Mouse (Mus musculus): ENCODE measurements around the gene Scnm1.

Scnm1 gene

DNA sequence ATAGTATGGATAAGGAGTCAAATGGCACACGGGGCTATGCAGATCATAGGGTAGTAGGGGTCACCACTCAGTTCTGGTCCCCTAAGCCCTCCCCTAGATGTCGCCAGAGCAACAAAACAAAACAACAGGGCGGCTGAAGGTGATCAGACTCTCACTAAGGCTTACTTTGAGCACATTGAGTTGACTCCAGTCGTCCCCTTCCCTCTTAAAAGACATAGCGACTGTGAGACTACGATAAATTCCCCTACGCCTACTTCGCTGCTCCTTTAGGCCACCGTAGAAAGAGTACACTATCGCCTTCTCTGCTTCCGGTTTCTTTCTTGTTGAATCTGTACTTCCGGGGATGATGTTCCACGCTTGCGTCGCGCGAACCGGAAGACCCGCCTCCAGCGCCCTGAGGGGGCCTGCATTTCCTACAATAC is at the start of gene Scnm1, which contains the start of gene Lysmd1:
Gene Scnm1, minus strand, starts transcription at position 332 of the 422 bp plus-strand sequence.
Gene Lysmd1, plus strand, starts transcription at position 409 of the 422 bp plus-strand sequence.
- DNase-seq (ENCODE audit: low spot score in 2 of 2), result peak; percentile 92 to 93

DNA sequence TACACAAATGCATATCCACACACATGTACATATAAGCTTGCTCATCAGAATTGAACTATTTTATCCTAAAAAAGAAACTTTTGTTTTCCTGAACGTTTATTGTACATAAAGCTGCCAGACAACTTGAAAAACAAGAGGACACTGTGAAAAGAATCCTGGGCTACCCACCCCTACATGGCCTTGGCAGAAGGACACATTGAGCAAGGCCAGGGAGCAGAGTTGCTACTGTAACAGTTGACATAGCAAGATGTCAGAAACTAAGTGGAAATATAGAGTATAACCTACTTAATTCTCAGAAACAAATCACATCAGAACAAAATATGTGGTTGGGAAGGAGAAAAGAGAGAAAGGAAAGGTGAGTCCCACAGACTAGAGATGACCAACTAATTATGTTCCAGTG is 48.0 kb upstream of the Scnm1 start:
- no peak for DNase-seq (ENCODE audit: low spot score in 2 of 2)

DNA sequence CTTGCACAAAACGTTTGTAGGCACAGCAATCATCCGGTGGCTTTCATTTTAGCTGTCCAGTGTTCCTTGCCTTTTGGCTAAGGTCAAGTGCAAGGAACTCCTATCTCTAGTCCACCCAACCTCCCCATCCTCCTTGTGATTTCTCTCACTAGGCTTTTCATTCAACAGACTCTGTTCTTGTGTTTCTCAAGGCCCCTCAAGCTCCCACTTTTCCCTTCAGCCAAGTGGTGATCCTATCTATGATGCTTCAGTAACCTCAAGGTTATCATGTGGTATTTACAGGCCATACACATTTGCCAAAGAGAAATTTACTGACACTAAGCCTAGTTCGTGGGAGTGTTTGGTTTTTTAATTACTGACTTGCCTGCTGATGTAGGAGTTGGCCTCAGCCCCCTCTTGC is 46.1 kb upstream of the Scnm1 start:
- no peak for DNase-seq (ENCODE audit: low spot score in 2 of 2)

DNA sequence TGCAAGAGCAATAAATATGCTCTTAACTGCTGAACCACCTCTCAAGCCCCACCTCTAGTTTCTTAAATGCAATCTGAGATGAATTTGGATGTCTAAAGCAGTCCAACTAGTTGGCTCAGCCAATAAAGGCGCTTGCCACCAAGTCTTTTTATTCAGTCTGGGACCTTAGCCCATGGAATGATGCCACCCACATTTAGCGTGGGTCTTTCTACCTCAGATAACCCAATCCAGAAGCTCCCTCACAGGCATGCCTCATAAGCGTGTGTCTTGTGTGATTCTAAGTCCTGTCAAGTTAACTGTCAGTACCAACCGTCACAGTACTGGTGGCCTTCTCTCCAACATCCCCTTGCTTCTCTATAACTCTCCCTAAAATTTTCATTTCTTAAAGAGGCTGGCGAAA is 45.1 kb upstream of the Scnm1 start:
- no peak for DNase-seq (ENCODE audit: low spot score in 2 of 2)

DNA sequence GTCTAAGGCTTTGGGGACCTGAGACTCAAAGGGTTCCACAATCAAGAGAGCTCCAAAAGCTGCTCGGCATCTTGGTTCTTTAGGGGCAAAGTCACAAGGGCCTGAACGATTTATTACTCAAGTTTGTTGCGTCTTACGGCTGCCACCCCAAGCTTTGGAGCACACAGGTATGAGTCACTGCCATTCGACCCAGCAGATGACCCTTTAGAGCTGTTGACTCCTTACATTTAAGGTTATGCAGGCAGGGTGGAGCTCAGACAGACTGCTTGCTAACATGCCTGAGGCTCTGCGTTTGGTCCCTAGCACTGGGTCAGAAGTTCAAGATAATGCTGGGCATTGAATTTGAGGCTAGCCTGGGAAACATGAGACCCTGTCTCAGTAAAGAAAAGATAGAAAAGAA is 43.8 kb upstream of the Scnm1 start:
- DNase-seq (ENCODE audit: low spot score in 2 of 2), result no peak

DNA sequence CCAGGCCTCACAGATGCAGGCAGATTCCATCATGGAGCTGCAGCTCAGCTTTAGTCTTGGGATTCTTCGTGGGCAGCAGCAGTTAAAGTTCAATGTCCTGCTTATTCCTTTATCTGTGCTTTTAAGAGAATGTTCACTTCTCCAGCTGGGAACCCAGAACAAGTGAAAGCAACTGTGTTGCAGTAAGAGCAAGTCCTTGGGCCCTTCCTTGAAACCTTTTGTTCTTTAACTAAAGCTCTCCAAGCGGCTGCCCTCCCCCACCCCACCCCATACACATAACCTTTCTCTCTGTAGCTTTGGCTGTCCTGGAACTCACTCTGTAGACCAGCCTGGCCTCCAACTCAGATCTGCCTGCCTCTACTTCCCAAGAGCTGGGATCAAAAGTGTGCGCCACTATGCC is 42.7 kb upstream of the Scnm1 start:
- no peak for DNase-seq (ENCODE audit: low spot score in 2 of 2)

DNA sequence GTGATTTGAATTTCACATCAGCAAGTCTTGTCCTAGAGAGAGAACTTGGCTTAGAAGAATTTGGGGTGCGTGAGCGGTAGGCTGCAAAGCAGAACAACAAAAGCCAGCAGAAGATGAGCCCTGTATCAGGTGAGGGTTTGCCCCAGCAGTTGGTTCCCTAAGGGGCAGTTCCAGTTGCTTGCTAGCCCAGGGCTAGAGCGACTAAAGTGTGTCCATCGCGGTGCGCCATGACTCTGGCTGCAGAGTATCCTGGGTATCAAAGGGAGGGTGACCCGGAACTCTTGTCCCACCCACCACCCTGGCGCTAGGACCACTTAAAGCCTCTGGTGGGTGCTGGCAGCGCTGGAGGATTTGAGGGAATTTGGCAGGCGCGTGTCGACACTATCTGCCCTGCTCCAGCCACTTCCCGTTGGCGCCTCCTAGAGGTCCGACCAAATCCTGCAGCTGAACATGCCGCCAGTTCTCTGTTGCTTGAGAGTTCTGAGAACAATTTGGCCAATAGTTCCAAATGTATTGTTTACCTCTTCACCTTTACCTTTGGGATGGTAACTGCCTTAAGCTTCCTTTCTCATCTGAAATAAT is 40.3 kb upstream of the Scnm1 start:
- peak in 1 of 2 experiments; percentile 33 for DNase-seq (ENCODE audit: low spot score in 2 of 2)

DNA sequence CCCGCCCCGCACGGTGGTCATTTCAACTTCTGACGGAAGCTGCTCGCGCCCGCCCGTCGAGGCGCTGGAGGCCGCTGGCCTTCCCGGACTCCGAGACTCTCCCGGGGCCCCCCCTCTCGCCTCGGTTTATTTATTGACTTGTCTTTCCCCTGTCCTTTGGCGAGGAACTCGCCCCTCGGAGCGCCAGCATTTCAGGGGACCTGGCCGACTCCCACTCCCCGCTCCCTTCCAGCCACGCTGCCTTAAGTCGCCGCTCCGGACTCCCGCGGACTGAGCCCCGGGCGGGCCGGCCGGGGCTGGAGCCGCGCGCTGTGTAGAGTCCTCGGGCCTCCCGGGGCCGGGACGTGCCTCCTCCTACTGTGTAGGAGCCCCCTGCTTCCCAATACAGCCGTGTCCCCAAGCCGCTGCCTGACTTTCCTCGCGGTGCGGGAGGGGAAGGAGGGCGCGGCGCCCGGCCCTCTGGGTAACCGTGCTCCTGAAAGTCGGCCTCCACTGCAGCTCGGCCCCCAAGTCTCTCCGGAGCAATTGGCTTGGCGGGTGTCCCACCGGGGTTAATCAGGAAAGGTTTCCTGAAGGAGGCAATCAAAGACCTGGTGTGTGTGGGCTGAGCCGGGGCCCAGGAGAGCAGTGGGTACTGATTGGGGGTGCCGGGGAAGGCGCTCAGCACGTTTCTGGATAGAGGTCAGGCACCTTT is 39.6 kb upstream of the Scnm1 start:
- DNase-seq (ENCODE audit: low spot score in 2 of 2), result no peak

DNA sequence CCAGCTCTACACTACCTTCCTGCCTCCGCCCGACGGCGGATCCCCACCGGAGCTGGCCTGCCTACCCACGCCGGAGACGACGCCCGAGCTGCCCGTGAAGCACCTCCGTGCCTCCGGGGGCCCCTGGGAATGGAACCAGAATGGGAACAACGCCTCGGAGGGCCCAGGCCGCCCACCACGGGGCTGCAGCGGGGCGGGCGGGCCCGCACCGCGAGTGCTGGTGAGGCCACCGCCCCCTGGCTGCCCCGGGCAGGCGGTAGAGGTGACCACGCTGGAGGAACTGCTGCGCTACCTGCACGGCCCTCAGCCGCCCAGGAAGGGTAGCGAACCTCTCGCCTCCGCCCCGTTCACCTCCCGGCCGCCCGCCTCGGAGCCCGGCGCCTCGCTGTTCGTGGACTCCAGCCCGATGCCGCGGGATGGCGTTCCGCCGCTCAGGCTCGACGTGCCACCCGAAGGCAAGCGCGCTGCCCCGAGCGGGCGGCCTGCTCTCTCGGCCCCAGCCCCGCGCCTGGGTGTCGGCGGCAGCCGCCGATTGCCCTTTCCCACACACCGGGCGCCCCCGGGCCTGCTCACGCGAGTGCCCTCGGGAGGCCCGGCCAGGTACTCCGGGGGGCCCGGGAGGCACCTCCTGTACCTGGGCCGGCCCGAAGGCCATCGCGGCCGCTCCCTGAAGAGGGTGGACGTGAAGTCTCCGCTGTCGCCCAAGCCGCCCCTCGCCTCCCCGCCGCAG is 38.9 kb upstream of the Scnm1 start:
- no peak for DNase-seq (ENCODE audit: low spot score in 2 of 2)

DNA sequence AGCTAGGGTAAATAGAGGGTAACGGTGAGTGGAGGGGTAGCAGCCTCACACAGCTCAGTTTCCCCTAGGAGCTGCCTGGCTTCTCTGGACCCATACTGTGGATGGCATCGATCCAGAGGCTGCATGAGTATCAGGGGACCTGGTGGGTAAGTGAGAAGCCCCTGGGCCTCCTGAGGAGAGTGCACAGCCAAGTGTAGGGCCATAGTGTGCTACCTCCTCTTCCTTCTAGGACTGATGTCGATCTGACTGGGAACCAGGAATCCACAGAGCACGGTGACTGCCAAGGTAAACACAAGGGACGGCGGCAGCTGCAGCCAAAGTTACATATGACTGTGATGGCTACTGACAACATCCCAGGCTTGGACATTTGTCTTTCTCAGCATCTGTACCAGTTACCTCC is 37.3 kb upstream of the Scnm1 start:
- DNase-seq (ENCODE audit: low spot score in 2 of 2), result no peak

DNA sequence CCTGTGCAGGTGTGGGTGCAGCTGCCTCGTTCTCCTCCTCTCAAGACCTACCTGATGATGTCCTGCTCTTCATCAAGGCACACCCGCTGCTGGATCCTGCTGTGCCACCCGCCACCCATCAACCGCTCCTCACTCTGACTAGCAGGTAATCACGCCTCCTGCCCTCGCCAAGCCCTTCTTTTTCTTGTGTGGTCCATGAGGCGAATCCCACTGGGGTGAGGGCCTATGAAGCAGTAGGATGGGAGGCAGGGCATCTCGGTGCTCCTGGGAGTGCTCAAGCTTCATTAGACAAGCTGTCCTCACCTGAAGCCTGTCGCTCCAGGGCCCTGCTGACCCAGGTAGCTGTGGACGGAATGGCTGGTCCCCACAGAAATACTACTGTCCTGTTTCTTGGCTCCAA is 36.2 kb upstream of the Scnm1 start:
- DNase-seq (ENCODE audit: low spot score in 2 of 2), result no peak

DNA sequence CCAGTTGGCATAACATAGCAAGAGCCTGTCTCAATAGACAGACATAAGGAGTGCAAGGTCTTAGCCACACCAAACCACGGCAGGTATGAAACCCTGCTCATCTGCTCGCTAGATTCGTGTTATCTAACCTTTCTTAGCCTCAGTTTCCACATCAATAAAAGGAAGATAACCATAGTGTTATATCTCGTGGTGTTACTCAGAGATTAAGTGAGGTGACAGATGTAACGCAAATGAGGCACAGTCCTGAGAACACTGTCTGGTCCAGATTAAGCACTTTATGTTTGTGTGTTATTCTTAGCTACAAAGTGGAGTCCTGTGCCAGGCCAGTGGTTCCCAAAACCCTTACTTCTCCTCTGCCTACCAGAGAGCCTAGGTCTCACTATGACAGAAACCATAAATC is 31.0 kb upstream of the Scnm1 start:
- DNase-seq (ENCODE audit: low spot score in 2 of 2), result no peak

DNA sequence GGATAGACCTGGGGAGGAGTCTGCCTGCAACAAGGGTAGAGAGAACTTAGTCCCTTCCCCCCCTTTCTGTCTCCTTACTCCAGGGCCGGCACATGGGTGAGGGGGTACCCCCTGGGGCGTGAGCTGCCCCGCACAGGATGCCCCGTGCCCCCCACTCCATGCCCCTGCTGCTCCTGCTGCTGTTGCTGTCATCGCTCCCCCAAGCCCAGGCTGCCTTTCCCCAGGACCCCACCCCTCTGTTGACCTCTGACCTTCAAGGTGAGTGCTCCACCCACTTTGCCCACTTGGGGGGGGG is 30.4 kb upstream of the Scnm1 start:
- no peak for DNase-seq (ENCODE audit: low spot score in 2 of 2)

DNA sequence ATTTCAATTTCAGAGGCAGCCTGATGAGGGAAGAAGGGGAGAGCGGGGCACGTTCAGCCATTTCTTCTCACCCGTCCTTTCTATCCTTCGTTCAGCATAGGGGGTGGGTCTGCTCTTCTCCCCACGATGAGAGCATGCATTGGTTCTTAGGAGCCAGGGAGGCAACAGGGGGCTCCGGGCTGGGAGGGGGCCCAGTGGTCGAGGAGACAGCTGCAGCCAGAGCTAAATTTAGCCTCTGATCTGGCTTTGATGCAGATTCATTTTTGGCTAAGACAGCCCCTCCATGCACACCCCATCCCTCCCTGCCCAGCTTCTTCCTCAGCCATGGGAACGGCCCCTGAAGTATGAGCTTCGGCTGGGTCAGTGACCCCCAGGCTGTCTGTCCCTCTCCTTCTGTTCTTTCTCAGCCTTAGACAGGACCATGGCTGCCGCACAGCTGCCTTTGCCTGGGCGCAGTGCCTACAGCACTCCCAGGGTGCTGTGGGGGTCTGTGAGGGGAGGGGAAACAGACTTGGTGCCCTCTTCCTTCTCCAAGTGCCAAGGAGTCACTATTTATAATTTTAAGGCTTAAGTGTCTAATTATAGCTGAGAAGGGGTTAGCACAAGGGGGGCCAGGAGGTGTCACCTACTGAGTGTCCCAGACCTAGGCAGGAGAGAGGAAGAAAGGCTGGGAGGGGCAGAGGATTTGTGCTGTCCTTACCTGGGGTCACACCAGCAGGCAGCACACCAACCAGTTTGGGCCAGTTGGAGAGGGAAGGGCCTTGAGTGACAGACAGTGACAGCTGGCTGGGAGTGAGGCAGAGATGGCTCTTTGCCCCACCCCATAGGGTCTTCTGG is 29.8 kb upstream of the Scnm1 start:
- no peak for DNase-seq (ENCODE audit: low spot score in 2 of 2)

DNA sequence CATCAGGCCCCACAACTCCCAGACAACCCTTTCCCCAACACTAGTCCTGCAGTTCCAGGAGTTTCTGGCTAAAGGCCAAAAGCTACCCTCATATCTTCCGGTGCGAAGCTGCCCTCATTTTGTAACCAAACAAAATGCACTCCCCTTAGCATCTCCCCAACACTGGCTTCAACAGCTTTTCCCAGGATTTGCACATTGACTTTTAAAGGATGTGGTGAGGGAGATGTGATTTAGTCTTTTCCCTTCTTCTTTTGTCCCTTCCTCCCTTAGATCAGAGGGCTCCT is 28.5 kb upstream of the Scnm1 start:
- DNase-seq (ENCODE audit: low spot score in 2 of 2), result no peak

DNA sequence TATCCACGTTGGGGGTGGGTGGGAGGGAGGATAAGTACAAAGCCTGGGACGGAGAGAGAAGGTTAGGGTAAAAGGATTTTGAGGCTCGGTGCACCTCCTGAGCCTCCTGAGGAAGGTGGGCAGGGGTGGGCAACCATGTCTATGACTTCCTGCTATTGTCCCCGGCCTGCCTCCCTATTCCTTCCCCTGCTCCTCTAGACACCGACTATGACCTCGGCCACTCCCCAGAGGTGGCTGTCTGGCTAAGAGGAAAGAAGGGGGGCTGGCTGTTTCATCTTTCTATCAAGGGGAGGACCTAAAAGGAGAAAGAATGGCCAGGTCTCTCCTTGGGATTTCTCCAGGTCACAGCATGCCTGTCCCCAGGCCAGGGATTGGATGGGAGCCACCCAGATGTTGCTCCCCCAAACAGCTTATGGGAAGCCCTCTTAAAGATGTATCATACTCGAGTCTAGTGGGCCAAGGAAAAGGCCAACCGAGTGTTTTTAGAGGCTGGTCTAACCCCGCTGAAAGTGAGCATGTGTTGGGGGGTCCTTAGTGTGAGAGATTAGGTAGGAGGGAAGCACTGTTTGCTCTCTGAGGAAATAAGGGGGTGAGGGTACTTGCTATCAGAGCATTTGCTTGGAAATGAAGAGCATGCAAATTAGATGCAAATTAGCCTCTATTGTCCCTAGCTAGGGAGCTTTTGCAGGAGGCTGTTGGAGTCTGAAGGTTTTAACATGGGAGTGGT is 28.0 kb upstream of the Scnm1 start:
- no peak for DNase-seq (ENCODE audit: low spot score in 2 of 2)

DNA sequence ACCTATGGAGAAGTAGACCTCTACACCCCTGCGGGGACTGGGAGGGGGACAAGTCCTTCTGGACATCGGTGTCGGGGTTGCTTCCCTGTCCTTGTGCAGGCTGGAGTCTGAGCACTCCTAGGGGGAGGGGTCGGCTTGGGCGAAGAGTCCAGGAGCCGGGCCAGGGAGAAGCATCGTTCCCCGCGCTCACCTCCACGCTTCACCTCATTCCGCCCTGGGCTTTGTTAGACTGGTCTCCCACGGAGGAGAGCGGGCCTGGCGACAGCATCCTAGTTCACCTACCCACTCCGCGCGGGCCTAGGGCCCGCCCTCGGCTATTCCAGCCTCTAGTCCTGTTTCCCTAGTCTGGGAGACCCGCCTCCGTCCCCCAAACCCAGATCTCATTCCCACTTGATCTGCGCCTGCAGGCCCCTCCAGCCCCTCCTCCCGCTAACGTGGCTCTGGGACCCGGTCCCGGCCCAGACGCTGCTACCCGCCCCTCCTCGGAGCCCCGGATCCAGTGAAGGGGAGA is 27.3 kb upstream of the Scnm1 start:
- no peak for DNase-seq (ENCODE audit: low spot score in 2 of 2)

DNA sequence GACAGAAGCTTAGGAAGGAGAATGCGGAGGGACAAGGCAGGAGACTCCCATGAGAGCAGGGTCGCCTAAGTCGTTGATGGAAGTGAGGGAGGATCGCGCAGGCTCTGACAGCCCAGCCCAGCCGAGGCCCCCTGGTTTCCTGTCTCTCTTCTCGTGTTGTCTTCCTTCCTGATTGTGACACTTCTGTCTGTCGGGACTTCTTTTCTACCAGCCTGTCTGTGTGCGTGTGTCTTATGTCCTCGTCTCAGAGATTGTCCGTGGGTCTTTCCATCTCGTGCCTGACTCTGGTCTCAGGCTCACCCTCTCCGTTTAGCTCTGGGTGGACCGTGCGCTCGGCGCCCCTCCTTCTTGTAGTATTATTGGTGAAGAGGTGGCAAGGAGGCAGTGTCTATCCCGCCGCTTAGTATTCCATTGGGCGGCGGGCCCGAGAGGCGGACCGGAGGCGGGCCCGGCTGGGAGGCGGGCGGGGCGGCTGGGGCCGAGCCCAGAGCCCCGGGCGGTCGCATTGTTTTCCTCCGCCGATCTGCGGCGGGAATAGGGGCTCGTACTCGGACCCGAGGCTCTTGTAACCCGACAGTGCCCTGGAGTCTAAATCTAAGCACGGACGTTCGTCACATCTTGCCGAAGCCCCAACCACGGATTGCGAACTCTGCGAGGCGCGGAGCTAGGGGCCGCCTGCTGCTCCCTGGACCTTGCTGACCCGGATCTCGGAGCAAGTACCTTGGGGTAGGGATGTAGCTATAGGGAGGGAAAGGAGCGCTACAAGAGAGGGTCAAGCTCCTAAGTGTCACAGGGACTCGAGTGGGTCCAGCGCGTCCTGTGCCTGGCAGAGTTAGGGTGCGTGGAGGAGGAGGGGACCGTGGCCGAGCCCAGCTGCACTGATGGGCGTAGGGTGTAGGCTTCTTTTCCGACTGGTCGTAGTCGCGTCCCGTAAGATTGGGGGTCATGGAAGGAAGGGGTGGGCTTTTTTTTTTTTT is 26.5 kb upstream of the Scnm1 start, which contains the start of gene Sema6c:
Gene Sema6c, plus strand, starts transcription at position 471 of the 977 bp plus-strand sequence.
- peak; percentile 78 to 84 for DNase-seq (ENCODE audit: low spot score in 2 of 2)

DNA sequence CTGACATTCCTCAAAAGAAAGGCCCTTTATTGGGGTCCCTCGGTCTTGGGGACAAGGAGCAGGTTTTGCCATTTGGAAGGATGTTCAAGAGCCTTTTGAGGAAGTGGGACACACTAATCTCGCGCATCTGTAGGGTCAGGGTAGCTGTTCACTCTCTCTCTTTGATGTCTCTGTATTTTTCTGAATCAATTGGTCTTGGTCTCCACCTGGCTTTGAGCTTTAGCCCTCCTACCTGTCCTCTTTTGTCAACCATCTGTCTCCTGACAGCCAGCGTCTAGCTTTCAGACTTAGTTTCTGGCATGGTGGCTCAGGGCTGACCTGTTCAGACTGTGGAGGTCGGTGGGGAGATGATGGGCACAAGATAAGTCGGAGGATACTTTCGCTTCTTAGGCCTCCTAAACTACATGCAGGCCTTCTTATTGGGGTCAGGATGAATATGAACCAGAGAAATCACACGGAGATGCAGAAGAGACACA is 25.7 kb upstream of the Scnm1 start:
- DNase-seq (ENCODE audit: low spot score in 2 of 2), result no peak

DNA sequence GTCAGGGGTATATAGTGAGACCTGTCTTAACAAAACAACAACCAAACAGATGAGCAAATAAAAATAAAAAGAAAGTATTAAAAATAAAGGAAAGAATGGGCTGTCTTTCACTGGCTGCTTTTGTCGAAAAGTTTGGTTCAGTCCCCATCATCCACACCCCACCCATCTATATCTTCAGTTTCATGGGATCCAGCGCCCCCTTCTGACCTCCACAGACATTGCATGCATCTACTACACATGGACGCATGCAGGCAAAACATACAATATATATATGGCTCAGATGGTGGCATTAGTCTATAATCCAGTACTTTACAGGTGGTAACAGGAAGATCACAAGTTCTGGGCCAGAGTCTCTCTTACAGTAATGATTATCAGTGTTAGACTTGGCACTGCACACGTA is 20.1 kb upstream of the Scnm1 start:
- DNase-seq (ENCODE audit: low spot score in 2 of 2), result no peak
